Mouse (Mus musculus) erythroblast, adult 5-6 weeks (primary cell): Measurements from ENCODE around the gene Sdad1. TPM values are rescaled to one million over a fixed set of nuclear protein-coding genes. Genes with fewer than 3 reads are reported as not detected.
"Not testable (repeated sequence)": the region's sequence is repeated elsewhere in the genome, so short reads cannot be mapped to it uniquely, and the experiment has no call there.

ENCODE experiments used
- ATAC-seq: replicated peaks from 2 replicates; pipeline ENCODE4 v1.8.0; 2016; ENCODE audit warnings: moderate number of reproducible peaks, mild to moderate bottlenecking, moderate TSS enrichment, inconsistent platforms; ENCODE audit not compliant: poor library complexity, low FRiP score, severe bottlenecking
- total RNA-seq, 2 experiments: library from RNA; stranded (forward) in 1 of 2; stranded (reverse) in 1 of 2; fragments of 150-400 nt in 1 of 2; fragments of 200-764, 138-1000 nt in 1 of 2; gene quantifications; 2 replicates each; pipeline versions ENCODE4 v1.2.3 to v1.2.4; 2015 to 2017; ENCODE audit warnings: low replicate concordance in 2 of 2

Sdad1 gene
- 4.4 and 21.1 TPM in 2 replicates for total RNA-seq (2015; ENCODE audit: low replicate concordance)
- total RNA-seq (2017; ENCODE audit: low replicate concordance): 9.9 and 11.8 TPM in 2 replicates

GRCm38 (mm10) chr5:92309681-92310511, at the start of gene Sdad1:
TSS of gene Sdad1 (minus strand) at chr5:92310479.
- peak; percentile 93 for ATAC-seq

- ATAC-seq: no peak
These were observed 48.6 kb upstream of the Sdad1 start for GRCm38 (mm10) chr5:92358767-92359455.

GRCm38 (mm10) chr5:92358033-92358432, 47.8 kb upstream of the Sdad1 start:
- no peak for ATAC-seq

GRCm38 (mm10) chr5:92353517-92353916, 43.2 kb upstream of the Sdad1 start:
- peak; percentile 55; the same call in 1 of the 2 replicates for ATAC-seq

GRCm38 (mm10) chr5:92352716-92353115, 42.4 kb upstream of the Sdad1 start:
- ATAC-seq: not testable (repeated sequence)

GRCm38 (mm10) chr5:92349731-92350130, 39.5 kb upstream of the Sdad1 start:
- no peak for ATAC-seq

GRCm38 (mm10) chr5:92348794-92349413, 38.6 kb upstream of the Sdad1 start, which contains the start of gene Cxcl10:
TSS of gene Cxcl10 (minus strand) at chr5:92348889.
- ATAC-seq: peak; percentile 95

- no peak for ATAC-seq
These were observed 34.7 kb upstream of the Sdad1 start for GRCm38 (mm10) chr5:92345006-92345405.

- no peak for ATAC-seq
These were observed 30.3 kb upstream of the Sdad1 start for GRCm38 (mm10) chr5:92340606-92341005.

- no peak for ATAC-seq
These were observed 26.5 kb upstream of the Sdad1 start for GRCm38 (mm10) chr5:92336743-92337142.

- no peak for ATAC-seq
These were observed 22.1 kb upstream of the Sdad1 start for GRCm38 (mm10) chr5:92332359-92332840.

GRCm38 (mm10) chr5:92331635-92332338, 21.5 kb upstream of the Sdad1 start, which contains the start of gene Art3:
TSS of gene Art3 (plus strand) at chr5:92331827.
- ATAC-seq: no peak

- ATAC-seq: no peak
These were observed 20.8 kb upstream of the Sdad1 start for GRCm38 (mm10) chr5:92331122-92331521.

- ATAC-seq: no peak
These were observed 17.6 kb upstream of the Sdad1 start, which contains the start of gene Cxcl9 for GRCm38 (mm10) chr5:92327929-92328328. TSS of gene Cxcl9 (minus strand) at chr5:92328079.

GRCm38 (mm10) chr5:92327367-92327766, 17.1 kb upstream of the Sdad1 start:
- ATAC-seq: no peak

- ATAC-seq: no peak
These were observed 13.0 kb upstream of the Sdad1 start for GRCm38 (mm10) chr5:92323264-92323663.

- ATAC-seq: no peak
These were observed 12.3 kb upstream of the Sdad1 start for GRCm38 (mm10) chr5:92322612-92323011.

- no peak for ATAC-seq
These were observed 11.5 kb upstream of the Sdad1 start for GRCm38 (mm10) chr5:92321631-92322400.

- no peak for ATAC-seq
These were observed 8.3 kb upstream of the Sdad1 start for GRCm38 (mm10) chr5:92318596-92318995.
